Mouse (Mus musculus): ENCODE results near the gene Psme1.

Psme1 gene

GRCm38 (mm10) chr14:55560202-55561073, 17.5 kb upstream of the Psme1 start, which contains the start of gene A730061H03Rik:
TSS of gene A730061H03Rik (minus strand) at chr14:55560406.
- TF ChIP-seq GATA4 (IDR thresholded peaks at IDR 0.05; ENCODE audit: insufficient replicate concordance, low read length), result peak; percentile 91

- no peak for TF ChIP-seq GATA4 (IDR thresholded peaks at IDR 0.05; ENCODE audit: insufficient replicate concordance, low read length)
Observed at GRCm38 (mm10) chr14:55561860-55562259, 16.1 kb upstream of the Psme1 start.

DNA sequence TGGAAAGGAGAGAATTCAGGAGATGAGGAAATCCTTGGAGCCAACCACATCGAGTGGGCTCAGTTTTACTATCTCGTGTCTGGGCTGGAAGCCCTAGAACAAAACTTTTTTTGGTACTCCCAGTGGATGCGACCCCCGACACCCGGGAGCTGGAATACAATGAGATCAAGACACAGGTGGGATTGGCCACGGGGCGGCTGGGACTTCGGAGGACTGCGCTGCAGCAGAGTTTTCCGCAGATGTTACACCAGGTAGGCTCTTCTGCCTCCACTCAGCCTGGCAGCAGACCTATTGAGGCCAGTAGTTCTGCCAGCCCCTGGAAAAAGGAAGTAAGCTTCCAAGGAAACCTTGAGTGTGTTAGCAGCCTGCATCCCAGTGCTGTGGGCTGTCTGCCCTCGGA, 14.7 kb upstream of the Psme1 start:
- TF ChIP-seq GATA4 (IDR thresholded peaks at IDR 0.05; ENCODE audit: insufficient replicate concordance, low read length), result no peak

DNA sequence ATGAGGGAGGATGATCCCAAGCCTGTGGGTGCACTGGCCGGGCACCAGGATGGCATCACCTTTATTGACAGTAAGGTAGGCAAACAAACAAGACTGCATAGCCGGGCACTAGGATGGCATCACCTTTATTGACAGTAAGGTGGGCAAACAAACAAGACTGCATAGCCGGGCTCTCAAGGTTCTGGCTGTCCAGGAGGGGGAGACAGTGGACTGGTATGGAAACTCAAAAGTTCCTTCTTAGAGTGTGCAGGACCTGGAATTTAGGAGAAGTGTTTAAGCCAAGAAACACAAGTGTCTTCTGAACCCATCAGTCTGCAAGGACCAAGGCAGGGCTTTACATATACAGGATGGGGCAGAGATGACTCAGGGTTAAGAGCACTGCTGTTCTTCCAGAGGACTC, 12.2 kb upstream of the Psme1 start:
- TF ChIP-seq GATA4 (IDR thresholded peaks at IDR 0.05; ENCODE audit: insufficient replicate concordance, low read length), result no peak

DNA sequence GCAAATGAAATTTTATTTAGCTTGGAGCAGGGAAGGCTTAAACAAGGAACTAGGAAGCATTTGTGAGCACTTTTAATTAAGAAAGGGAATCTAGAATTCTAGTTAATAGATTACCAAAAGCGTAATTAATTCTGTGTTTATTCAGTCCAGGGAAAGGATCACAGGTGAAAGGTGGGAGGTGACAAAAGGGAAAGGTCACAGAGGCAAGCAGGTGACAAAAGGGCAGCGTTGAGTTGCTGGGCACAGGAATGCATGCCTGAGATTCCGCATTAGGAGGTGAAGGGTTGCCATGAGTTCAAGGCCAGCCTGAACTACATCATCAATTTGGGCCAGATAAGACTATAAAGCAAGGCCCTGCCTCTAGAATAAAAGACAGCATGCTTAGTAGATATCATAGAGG, 10.4 kb upstream of the Psme1 start:
- no peak for TF ChIP-seq GATA4 (IDR thresholded peaks at IDR 0.05; ENCODE audit: insufficient replicate concordance, low read length)

DNA sequence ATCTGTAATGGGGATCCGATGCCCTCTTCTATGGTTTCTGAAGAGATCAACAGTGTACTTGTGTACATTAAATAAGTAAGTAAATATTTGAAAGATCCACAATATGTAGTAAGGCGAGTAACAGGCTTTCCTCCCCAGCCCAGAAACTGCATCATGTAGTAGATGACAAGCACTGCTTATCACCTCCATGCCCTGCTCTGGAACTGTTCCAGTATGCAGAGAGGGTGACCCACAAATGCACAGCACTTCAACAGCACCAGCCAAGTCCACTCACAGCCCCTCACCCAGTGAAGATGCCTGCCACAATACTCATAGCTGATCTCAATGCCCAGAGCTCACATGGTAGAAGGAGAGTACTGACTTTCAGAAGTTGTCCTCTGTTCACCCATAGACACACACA, 7.3 kb upstream of the Psme1 start:
- TF ChIP-seq GATA4 (IDR thresholded peaks at IDR 0.05; ENCODE audit: insufficient replicate concordance, low read length), result no peak

DNA sequence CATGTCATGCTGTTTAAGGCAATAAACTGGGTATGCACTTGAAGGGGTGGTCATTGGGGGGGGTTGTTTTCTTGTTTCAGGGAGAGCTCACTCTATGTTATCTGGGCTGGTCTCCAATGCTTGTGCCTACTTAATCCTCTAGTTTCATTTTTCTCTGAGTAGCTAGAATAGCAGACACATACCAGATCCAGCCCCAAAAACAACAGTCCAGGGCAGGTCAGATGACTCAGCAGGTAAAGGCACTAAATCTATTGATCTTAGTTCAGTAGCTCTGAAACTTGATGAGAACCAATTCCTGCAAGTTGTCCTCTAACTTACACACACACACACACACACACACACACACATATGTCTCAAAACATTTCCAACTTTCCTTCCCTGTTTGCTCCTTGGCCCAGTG, 6.2 kb upstream of the Psme1 start:
- no peak for TF ChIP-seq GATA4 (IDR thresholded peaks at IDR 0.05; ENCODE audit: insufficient replicate concordance, low read length)

DNA sequence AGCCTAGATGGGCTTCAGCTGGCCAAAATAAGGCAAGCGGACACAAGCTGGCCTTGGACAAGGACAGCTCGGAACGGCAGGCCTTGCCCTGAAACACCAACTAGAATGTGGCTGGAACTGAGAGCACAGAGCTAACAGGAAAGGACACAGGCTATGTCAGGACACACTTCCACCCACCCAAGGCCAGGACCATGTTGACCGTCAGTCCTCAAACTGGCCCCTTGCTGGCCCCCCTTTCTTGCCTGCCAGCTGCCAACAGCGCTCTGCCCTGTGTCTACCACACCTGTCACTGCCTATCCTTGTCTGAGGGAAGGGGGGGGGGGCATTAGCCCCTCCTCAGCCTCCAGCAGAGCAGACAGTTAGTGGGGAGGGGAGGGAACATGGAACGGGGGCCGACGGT, 2.6 kb upstream of the Psme1 start, which contains the start of gene Fitm1:
Fitm1 (plus strand) TSS at position 316 of the 400 bp plus-strand sequence.
- TF ChIP-seq GATA4 (IDR thresholded peaks at IDR 0.05; ENCODE audit: insufficient replicate concordance, low read length), result no peak

DNA sequence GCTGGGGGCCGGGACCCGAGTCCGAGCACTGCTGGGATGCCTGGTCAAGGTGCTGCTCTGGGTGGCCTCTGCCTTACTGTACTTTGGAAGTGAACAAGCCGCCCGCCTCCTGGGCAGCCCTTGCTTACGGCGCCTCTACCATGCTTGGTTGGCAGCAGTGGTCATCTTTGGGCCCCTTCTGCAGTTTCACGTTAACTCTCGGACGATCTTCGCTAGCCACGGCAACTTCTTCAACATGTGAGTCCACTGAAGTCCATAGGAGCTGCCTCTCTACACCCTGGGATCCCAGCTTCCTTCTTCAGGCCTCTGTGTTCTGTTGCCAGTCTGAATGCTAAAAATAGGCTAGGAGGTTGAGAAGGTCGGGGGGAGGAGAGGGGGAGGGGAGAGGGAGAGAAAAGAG, 2.2 kb upstream of the Psme1 start:
- no peak for TF ChIP-seq GATA4 (IDR thresholded peaks at IDR 0.05; ENCODE audit: insufficient replicate concordance, low read length)

DNA sequence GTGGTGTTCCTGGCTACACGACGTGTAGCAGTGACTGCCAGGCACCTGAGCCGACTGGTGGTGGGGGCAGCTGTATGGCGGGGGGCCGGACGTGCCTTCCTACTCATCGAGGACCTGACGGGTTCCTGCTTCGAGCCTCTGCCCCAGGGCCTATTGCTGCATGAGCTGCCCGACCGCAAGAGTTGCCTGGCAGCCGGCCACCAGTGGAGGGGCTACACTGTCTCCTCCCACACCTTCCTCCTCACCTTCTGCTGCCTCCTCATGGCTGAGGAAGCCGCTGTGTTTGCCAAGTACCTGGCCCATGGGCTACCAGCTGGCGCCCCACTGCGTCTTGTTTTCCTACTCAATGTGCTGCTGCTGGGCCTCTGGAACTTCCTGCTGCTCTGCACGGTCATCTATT, 1.5 kb upstream of the Psme1 start:
- no peak for TF ChIP-seq GATA4 (IDR thresholded peaks at IDR 0.05; ENCODE audit: insufficient replicate concordance, low read length)

DNA sequence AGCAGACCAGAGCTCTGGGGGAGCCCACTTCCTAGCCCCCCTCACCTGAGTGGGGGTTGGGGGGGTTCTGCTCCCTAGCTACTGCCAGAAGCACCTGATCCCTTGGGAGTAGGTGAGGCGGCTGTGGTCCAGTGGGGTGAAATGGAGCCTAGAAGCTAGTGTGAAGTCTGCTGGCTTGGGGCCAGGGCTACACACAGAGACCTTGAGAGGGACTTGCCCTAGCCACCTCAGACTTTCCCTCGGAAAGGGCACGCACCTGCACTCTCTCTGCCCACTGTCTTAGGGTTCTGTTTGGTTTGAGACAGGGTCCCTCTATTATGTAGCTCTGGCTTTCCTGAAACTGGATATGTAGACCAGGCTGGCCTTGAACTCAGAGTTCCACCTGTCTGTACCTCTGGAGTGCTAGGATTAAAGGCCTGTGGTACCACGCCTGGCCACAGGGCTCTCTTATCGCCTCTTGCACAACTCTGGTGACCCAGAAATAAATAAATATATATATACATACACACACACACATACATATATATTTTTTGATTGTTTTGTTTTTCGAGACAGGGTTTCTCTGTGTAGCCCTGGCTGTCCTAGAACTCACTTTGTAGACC, 846 bp downstream of the Psme1 start:
- no peak for TF ChIP-seq GATA4 (IDR thresholded peaks at IDR 0.05; ENCODE audit: insufficient replicate concordance, low read length)

GRCm38 (mm10) chr14:55579511-55580496, 1.9 kb downstream of the Psme1 start:
- no peak for TF ChIP-seq GATA4 (IDR thresholded peaks at IDR 0.05; ENCODE audit: insufficient replicate concordance, low read length)

GRCm38 (mm10) chr14:55580731-55581130, 2.8 kb downstream of the Psme1 start:
- no peak for TF ChIP-seq GATA4 (IDR thresholded peaks at IDR 0.05; ENCODE audit: insufficient replicate concordance, low read length)

GRCm38 (mm10) chr14:55581981-55582681, 4.2 kb downstream of the Psme1 start:
- TF ChIP-seq GATA4 (IDR thresholded peaks at IDR 0.05; ENCODE audit: insufficient replicate concordance, low read length), result no peak

- TF ChIP-seq GATA4 (IDR thresholded peaks at IDR 0.05; ENCODE audit: insufficient replicate concordance, low read length), result no peak
Observed at GRCm38 (mm10) chr14:55584303-55584701, 6.4 kb downstream of the Psme1 start.

Measured in liver, adult (tissue).